Mouse (Mus musculus): ENCODE data around the gene Map3k7cl.

The Map3k7cl gene

DNA sequence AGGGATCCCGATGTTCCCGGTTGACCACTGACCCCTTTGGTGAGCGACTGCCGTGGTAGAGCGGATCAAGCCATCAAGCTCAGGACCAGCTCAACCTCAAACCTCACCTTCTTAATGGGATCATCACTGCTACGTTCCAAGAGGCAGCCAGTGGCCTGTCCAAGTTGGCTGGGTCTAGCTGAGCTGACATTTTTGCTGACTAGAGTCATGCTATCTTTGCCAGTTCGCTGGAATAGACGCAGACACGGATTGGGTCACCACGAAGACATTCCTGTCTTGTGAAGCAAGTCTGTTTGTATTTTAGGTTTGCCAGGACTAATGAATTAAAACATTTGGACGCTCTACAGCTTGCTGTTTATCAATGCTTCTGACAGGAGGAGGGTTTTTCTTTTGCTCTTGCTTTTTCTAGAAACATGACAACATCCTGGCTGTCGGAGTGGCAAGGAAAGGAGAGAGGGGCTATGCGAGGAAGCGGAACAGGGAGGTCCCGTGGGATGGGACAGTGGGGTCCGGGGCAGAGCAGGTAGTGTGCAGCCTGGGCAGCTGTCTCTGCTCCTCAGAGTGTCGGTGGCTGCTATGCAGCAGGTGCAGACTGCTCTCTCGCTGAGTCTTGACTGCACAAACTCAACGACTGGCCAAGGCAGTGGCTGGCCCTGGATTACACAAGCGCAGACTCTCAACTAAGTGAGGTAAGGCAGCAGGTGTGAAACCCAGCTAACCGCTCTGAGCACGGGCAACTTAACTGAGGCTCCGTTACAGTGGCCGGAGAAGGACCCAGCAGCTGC is at the start of gene Map3k7cl:
Map3k7cl (plus strand) TSS at position 424 of the 785 bp plus-strand sequence.
- no peak for DNase-seq

DNA sequence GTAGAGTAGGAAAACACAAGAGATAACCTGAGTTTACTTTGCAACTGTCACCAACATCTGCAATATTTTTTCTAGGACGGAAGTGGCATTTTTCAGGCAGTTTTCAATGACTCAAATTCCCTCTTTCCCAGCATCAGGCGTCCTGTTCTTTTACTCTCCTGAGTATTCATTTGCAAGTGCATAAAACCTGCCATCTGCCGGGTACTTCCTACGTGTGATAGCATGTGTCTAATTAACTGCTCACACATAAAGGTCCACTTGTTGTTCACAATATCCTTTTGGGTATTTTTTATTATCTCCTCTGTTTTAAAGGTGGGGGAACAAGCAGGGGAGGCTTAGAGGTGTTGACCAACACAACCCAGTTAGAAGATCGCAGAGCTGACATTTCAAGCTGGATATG is 41.4 kb upstream of the Map3k7cl start:
- DNase-seq: no peak

DNA sequence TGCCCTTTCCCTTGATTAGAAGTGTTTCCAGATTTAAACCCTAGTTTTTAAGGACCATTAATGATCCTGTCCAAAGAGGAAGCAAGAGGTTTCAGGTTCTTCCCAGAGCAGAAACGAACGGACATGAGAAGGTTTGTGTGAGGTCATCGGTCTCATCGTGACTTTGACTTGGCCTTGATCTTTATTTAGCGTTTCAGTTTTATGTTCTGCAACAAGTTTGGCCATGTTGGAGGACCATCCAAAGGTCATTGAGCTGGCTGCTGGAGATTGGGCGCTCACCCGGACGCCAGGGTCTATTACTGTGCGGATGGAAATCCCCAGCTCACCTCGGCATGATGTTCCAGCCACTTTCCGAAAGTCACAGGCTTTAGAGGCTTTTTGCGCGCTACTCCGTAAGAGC is 40.8 kb upstream of the Map3k7cl start:
- no peak for DNase-seq

DNA sequence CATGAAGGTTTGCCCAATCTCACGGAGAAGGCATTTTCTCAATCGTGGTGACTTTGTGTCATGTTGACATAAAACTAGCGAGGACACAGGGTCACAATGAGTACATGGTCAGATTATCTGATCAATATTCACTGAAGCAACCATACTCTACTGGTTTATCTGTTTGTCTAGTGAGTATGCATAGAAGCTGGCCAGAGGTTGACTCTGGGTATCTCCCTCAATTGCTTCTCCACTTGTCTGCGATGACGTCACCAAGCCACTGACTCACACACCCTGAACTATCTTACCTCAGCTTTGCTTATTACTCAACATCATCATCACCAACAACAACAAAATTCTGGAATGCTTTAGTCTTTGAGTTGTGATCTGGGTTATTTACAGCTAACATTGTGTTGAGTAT is 28.9 kb upstream of the Map3k7cl start:
- DNase-seq: no peak

DNA sequence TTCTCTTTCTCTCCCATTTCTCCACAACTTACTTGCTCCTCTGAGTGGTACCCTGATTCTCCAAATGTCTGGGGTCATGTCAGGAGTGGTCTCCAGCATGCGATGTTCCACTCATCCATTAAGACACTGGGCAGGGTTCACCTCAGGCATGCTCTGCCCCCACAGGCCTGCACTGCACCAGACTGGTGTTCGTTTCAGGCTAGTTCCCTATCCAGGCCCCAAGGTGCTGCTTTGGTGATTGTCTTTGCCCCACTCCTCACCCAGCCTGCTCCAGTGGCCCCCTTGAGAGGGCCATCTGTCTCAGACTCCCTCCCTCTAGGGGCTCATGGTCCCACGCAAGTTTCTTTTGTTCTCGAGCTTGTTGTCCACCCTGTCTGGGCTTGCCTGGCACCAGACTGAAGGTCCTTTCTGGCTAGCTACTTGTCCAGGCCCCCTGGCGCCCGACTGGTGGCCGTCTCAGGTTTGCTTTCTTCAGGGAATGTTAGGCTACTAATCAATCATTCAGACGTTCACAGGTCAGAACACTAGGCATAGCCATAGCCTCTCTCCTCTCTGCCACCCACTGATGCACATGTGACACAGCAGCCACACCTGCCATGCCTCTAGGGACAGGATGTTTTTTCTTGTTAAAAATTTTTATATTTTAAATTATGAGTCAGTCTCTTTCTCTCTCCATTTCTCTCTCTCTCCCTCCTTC is 25.4 kb upstream of the Map3k7cl start:
- no peak for DNase-seq

DNA sequence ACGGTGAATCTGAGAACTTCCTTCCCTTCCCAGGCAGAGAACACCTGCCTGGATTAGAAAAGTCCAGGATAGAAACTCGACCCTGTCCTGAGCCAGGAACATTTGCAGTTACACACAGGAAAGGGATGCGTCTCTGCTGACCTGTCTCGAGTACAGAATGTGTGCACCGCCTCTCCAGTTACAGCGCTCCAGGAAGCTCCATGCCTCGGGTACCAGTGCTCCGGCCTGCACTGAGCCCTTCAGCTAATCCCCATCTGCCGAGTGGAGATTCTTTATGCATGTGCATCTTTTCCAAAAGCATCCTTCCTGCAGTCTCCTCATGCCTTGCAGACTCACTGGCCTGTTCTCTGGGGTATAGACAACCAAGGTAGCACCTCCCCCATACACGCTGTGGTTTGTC is 24.4 kb upstream of the Map3k7cl start:
- DNase-seq: no peak

DNA sequence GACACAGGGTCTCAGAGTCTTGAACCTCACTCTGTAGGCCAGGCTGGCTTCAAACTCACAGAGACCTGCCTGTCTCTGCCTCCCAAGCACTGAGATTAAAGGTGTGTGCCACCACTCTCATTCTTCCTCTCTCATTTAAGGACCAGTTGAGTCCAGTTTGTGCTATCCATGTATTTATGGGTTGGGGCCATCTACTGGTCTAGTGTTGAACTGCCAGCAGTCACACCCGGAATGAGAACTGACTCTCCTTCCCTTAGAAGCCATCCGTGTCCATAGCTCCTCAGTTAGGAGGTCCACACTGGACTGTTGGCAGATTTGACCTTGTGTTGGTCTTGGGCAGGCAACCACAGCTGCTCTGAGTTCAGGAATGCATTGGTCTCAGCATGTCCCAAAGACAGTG is 4.8 kb upstream of the Map3k7cl start:
- no peak for DNase-seq

DNA sequence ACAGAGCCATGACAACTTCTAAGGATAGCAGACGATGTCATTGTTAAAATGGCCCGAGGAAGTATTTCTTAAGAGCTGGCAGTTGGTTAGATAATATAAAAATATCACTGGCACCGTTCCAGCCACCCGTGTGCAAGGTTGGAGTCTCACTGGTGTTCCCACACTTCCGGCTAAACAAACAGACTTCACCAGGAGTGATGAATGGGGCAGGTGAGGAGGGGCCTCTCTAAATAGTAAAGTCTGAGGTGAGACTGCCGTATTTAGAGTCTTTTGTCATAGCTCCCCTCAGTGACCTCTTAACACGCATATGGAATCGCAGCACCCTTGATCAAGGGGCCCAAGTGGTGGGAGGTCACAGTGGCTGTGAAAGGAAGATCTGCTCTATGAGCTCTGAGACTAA is 3.2 kb downstream of the Map3k7cl start:
- DNase-seq: no peak

DNA sequence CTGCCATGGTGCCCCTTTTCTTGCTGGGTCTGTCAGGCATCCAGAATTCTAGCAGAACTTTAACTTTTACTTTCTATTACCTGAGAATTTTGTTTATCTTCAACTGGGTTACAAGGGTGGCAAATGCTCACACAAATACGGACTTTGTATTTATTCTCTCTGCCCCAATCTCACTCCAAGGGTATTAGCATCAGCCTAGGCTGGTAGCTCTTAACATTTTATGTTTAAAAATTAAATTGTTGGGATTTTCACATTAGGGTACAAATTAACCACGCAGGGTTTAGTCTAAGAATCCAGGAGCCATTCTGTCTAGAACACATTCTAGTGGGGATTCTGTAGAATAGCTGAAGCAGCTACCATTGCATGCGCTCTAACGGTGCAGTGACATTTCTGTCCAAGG is 8.4 kb downstream of the Map3k7cl start:
- no peak for DNase-seq

DNA sequence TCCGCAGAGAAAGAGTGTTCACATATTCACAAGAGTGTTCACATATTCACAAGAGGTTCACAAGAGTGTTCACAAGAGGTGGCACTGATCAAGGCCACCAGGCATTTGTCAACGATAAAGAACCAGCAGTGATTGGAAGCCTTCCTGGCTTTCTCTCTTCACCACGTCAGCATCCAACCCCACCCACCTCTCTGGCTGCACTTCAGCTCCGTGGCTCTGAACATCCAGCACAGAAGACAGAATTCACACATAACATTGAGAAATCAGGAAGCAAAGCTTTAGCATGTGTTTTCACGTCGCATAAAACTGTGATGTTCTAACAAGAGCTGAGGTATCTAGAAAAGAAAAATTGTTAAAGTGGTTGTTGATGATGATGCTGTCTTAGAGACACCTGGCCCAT is 10.4 kb downstream of the Map3k7cl start:
- DNase-seq: no peak

DNA sequence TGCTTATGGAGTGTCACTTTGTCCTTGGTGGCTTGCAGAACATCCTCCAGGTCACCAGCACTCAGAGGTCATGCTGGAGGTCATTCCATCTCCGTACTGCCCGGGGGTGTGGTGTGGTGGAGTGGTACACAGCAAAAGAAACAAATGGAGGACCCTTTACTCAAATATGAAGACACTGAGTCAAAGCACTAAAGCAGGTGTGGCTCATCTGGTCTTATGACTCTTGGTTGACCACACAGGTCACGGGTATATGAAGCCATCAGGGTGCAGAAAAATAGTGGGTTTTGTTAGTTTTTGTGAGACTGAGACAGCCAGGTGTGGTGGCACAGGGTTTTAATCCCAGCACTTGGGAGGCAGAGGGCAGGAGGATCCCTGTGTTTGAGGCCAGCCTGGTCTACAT is 11.4 kb downstream of the Map3k7cl start:
- no peak for DNase-seq

DNA sequence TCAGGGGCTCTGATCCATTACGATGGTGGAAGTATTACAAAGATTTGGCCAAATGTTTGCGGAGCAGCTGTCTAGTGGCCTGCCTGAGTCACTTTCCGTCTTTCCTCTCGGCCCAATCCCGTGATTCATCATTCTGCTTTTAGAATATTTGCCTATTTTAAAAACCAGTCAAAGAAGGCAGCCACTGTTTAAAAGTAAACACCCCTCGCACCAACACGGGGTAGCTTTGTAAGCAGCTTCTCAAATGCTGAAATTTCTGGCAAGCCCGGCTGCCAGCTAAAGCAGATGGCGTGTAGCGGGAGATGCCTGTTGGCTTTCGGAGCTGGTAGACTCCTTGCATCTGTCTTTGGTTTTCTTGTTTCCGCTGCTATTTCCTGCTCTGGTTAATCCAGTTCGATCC is 14.4 kb downstream of the Map3k7cl start:
- no peak for DNase-seq

DNA sequence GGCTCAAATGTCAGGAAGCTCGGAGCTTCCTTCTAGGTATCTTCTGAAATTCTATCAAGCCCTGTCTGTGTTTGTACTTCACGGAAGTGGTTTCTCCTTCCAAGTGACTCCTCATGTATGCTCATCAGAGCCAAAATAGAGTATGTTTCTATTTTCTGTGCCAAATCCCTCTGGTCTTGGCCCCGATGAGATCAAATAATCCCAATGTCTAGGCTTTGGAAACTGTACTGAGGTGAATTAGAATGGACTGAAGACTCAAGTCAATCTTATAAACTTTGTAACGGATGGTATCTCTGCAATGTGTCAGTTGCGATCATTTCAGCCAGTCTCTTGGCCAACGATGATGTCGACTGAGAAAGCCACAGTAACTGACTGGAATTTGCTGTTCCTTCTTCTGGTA is 15.1 kb downstream of the Map3k7cl start:
- no peak for DNase-seq

DNA sequence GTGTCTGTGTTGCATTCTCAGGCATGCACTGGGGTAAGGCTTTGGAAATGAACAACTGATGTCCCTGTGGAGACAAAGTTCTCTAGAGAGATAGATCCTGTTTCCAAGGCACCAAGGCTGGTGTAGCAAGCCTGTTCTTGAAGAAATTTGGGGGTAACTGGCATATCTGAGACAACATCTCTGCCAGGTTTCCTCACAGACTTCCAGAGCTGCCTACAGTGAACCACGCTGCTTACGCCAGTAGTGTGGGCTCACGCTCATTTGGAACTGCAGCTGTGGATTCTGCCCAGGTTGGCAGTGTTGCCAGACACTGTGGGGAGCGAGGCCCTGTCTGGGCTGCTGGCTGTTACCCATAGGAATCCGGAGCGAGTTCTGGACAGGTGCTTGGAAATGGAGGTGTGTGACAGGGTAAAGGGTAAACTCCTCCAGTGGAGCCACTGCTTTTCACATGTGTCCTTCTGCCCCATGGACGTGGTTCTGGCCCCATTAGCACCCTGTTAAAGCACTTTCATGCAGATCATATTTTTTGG is 16.5 kb downstream of the Map3k7cl start:
- no peak for DNase-seq

DNA sequence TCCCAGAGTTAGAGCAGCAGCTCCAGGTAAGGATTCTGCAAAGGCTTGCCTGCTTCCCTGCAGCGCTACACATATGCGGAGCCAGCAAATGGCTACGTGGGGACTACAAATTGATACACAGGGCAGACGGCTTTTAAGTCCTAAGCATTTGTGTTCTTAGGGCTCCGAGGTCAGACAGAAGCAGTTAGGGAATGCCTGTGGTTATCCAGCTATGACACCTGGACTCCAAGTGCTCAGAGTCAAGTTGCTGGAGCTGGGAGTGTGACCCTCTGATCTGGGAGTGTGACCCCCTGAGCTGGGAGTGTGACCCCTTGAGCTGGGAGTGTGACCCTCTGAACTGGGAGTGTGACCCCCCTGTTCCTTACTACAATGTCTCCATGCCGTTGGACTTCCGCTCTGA is 17.2 kb downstream of the Map3k7cl start:
- no peak for DNase-seq

DNA sequence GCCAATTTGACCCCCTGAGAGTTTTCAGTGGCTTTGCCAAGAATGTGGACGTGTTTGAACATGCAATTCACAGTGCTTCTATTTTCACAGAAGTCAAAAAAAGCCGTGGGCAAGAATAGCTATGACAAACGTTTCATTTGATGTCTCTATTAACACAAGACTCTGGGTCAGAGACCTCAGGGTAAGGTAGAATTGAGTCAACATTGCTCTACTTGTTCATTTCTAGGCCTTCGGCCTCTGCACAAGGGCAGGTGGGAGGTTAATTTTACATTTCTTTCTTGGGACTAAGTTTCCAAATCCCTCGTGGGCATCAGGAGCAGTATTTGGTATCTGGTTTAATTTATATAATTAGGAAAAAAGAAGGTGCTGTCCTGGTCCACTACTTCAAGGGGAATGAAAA is 20.3 kb downstream of the Map3k7cl start:
- no peak for DNase-seq

DNA sequence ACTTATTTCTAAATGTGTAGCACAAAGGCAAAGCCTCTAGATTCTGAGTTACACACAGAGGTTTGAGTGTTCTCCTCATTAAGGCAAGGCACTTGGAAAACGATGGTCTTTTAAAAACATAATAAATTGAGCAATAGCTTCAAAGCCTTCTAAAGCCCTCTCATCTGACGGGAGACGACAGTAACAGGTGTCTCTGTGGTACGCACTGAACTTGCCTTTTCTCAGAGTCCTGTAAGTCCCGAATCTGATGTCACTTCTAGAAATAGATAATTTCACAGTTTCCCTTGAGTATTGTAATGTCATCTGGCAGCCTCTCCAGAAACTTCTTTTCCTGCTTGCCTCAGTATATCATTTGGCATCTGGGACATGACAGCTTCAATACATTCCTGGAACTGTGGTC is 21.0 kb downstream of the Map3k7cl start:
- no peak for DNase-seq

DNA sequence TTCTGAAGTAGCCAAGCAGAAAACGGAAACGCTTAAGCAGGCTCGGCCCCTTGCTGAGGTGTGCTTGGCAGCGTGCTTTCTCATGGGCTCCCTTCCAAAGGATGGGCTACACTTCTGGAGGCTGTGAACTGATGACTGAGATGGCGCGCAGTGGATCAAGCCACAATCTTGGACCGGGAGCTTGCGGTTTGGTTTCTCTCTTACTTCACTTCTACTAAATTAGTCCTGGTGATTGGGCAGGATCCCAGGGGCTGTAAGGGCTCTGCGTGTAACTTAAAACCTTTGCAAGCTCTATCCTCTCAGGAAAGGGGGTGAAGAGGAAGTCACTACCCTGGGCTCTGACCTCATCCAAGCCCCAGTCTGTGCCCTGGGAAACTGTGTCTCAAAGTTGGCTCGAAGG is 22.5 kb downstream of the Map3k7cl start:
- no peak for DNase-seq

DNA sequence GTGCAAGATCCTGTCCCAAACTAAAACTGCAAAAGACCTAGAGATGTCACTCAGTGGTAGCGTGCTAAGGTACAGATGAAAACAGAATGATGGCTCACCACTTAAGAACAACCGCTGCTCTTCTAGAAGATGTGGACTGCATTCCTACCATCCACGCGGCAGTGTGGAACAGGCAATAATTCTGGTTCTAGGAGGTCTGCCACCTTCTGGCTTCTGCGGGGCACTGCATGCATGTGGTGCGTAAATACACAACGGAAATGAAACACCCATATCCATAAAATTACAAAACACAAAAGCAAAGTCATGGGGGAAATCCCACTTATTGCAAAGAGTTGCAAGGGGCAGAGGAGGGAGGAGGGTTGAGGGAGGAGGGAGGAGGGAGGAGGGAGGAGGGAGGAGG is 25.8 kb downstream of the Map3k7cl start:
- DNase-seq: no peak

DNA sequence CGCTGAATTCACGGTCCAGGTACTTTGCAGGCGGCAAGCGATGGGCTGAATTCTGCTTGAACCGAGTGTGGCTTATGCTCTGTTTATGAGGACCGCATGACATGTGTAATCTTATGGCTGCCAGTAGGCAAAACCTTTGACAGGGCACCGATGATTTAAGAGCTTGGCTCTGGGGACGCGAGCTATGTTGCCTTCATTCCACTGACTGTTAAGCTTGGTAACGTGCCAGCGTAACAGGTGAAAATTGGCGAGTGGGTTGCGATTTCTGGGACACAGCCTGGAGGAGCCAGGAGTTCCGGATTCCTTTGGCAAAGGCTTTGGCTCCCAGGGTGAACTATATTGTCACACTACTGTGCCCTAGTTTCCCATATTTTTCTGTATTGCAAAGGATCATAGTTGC is 26.3 kb downstream of the Map3k7cl start:
- DNase-seq: no peak

DNA sequence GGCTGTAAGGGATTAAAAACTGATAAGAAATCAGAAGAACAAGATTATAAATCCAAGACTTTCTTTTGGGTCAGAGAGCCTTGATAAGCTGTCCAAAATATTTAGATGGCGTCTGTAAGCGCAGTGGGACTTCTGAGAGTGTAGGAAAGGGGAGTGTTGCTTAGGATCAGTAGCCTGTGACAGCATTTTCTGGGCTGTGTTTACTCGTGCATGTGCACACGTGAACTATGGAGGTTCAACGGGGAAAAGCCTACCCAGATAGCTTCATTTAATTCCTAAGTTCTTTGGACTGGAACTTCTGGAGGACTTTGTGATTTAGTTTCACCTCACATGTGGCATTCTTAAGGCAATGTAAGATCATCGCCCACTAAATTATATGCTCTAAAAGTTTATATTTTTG is 29.6 kb downstream of the Map3k7cl start:
- no peak for DNase-seq

DNA sequence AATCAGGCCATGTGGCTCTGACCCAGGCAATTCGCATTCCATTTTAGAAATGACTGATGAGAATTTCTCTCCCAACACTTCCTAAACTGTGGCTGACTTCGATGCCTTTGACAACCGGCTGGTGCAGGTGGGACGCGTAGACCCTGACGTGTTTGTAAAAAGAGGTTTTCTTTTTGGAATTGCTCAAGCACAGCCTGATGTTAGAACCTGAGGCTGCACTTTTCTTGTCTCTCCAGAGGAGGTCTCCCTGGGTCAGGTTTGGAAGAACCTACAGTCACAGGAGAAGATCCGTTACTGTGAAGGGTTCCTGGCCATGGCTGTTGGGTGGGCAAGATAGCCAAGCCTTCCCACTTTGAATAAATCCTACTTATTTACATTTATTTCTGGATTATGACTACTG is 31.5 kb downstream of the Map3k7cl start:
- DNase-seq: no peak

DNA sequence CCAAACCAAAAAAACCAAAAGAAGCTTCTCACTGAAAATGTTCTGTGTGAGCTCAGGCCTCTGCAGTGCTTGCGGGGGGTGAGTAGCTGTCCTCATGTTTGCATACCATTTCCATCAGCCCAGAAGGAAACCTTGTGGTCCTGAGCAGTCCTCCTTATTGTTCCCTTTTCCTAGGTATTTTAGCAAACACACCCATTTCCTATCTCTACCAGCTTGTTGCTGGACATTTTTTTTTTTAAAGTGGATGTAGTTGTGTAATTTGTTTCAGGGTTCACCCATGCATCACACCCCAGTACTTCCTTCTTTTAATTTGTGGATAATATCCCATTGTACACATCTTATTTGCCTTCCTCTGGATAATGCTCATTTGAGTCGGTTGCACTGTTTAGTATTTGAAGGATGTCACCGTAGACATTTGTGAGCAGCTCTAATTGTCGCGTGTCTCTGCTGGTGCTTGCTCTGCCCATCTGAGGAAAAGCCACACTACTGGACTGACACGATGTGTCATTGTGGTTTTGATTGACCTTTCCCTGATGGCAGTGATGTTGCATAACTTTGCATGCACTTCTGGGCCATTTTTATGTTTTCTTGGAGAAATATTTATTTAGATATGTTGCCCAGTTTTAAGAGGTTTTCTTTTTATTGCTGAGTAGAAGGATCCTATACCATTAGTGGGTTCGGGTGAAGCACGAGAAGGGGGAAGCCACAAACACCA is 32.6 kb downstream of the Map3k7cl start:
- DNase-seq: no peak

DNA sequence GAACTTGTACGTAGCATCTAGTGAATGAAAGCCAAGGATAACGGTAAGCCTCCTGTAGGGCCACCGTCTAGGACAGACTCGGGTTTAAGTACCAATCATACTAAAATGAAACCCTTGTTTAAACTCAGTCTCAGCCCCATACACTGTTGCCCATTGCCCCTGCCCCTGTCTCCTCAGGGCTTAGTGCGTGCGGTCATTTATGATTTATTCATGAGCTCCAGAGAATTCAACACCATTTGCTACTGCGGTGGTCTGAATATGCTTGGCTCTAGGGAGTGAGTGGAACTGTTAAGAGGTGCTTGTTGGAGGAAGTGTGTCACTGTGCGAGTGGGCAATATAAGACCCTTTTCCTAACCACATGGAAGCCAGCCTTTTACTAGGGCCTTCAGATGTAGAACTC is 34.7 kb downstream of the Map3k7cl start:
- no peak for DNase-seq

All from spleen, adult 18-20 months (tissue).